ENCODE assay signal across 9 mouse cellular contexts in genomic region chr8:57340840-57341540, GRCm38 (mm10). TPM values are rescaled to one million over a fixed set of nuclear protein-coding genes. Genes with fewer than 3 reads are reported as not detected.
DNase-seq lines count a peak whose midpoint lies in the region; ATAC-seq and TF ChIP-seq lines count a peak whose summit lies in the region.
"Had no signal": no experiment of that assay in that cellular context is flagged by ENCODE, and none has a peak within 500 bp of the region (broad histone marks: within the 10 kb centered on the region; RNA-seq: fewer than 3 reads in every experiment).

No protein-coding gene starts in this region.

- no peaks in the 10 kb centered on the region for H3K36me3 ChIP-seq in ES-E14 (ENCODE audit: control insufficient read depth, insufficient read depth, low read length, poor library complexity, severe bottlenecking)
- H3K36me3 ChIP-seq in heart, postnatal 0 days (replicated peaks; ENCODE audit: control insufficient read depth, insufficient read depth, low read length): no peaks in the 10 kb centered on the region
- H3K36me3 ChIP-seq in liver, embryonic 13.5 days: no peaks in the 10 kb centered on the region

- WGBS in heart, postnatal 0 days: 5% methylated on average over 41 of the region's 41 CpGs
- 4% methylated on average over 41 of the region's 41 CpGs for WGBS in liver, embryonic 13.5 days (ENCODE audit: insufficient replicate concordance)

- in situ Hi-C loops in ES-E14 (cut with MboI; ENCODE audit: low sequenced_read_pairs in 2 of 2, unreplicated experiment in 2 of 2): no loop called here

- no peak for TF ChIP-seq CTCF in heart, postnatal 0 days (IDR thresholded peaks at IDR 0.05; ENCODE audit: low read depth)

- H3K27me3 ChIP-seq in heart, postnatal 0 days (ENCODE audit: control insufficient read depth, insufficient read depth, low read length): 0 out of 2 replicates have a peak, but pooled peaks cover 5% of the 10 kb centered on the region
- H3K27me3 ChIP-seq in liver, embryonic 13.5 days: peaks cover 96% of the 10 kb centered on the region

- no peak overlapping the region for H3K27ac ChIP-seq in ES-E14 (ENCODE audit: insufficient read depth, low read depth, low read length, poor library complexity, severe bottlenecking)
- H3K27ac ChIP-seq in heart, postnatal 0 days (ENCODE audit: low read depth): peak overlapping the region; percentile 64
- H3K27ac ChIP-seq in liver, embryonic 13.5 days: no peak overlapping the region

- TF ChIP-seq EP300 in heart, postnatal 0 days (IDR thresholded peaks at IDR 0.05; ENCODE audit: low read depth): no peak

- no peak for DNase-seq in ES-E14 (ENCODE audit: low read depth, low spot score)
- peak; percentile 65 for DNase-seq in embryo, embryonic 11 days
- peak; percentile 57 for DNase-seq in heart, postnatal 0 days (ENCODE audit: low spot score)
- no peak for DNase-seq in liver, embryonic 13.5 days
- no peak for DNase-seq in layer of hippocampus, adult 9-11 months
- DNase-seq in adrenal gland, adult 18-20 months (ENCODE audit: low spot score in 2 of 2): no peak
- DNase-seq in thymus, postnatal 4 days: no peak
- DNase-seq: thymus, postnatal 25 days had no signal

- peak overlapping the region; percentile 63 for H3K4me2 ChIP-seq in heart, postnatal 0 days (ENCODE audit: low read depth, low read length)
- H3K4me2 ChIP-seq in liver, embryonic 13.5 days: peak overlapping the region; percentile 26; the same call in 1 of the 2 replicates

- no peaks in the 10 kb centered on the region; a peak in 1 of 4 replicates for H3K4me1 ChIP-seq in ES-E14 (ENCODE audit: control insufficient read depth in 2 of 2, insufficient read depth in 2 of 2, low read length in 2 of 2, poor library complexity in 1 of 2)
- peaks cover 24% of the 10 kb centered on the region for H3K4me1 ChIP-seq in heart, postnatal 0 days (ENCODE audit: control insufficient read depth, insufficient read depth)
- H3K4me1 ChIP-seq in liver, embryonic 13.5 days (replicated peaks): no peaks in the 10 kb centered on the region

- H3K4me3 ChIP-seq in ES-E14 (ENCODE audit: insufficient read depth in 1 of 2, low read depth in 1 of 2, low read length in 2 of 2, poor library complexity in 1 of 2, severe bottlenecking in 1 of 2): peak overlapping the region; percentile 14 to 23; a peak in 2 of 4 replicates
- H3K4me3 ChIP-seq in heart, postnatal 0 days (ENCODE audit: low read depth, low read length): peak overlapping the region; percentile 46
- 0 out of 2 replicates have a peak overlapping the region, but pooled peaks have one; percentile 20 for H3K4me3 ChIP-seq in liver, embryonic 13.5 days (replicated peaks)

- no peak overlapping the region for H3K9ac ChIP-seq in ES-E14 (ENCODE audit: insufficient read depth, low read depth, low read length, poor library complexity, severe bottlenecking)
- H3K9ac ChIP-seq in heart, postnatal 0 days (replicated peaks; ENCODE audit: low read depth, low read length): peak overlapping the region; percentile 52
- no peak overlapping the region for H3K9ac ChIP-seq in liver, embryonic 13.5 days

- peak; percentile 72 for ATAC-seq in heart, postnatal 0 days (ENCODE audit: insufficient read depth, low read depth)
- no peak for ATAC-seq in liver, embryonic 13.5 days (ENCODE audit: low read depth)
- ATAC-seq in erythroblast, adult 5-6 weeks (replicated peaks; ENCODE audit: low FRiP score, poor library complexity, severe bottlenecking): no peak

- H3K9me3 ChIP-seq in ES-E14 (ENCODE audit: control insufficient read depth, insufficient read depth, low read depth, low read length): no peaks in the 10 kb centered on the region
- H3K9me3 ChIP-seq in heart, postnatal 0 days (replicated peaks; ENCODE audit: control insufficient read depth, low read length): no peaks in the 10 kb centered on the region
- no peaks in the 10 kb centered on the region for H3K9me3 ChIP-seq in liver, embryonic 13.5 days (replicated peaks)

TF ChIP-seq in ES-E14, 5 proteins besides CTCF, POLR2A, EP300 and RAD21:
- TF ChIP-seq HCFC1 (IDR thresholded peaks at IDR 0.05; ENCODE audit: borderline replicate concordance, insufficient read depth, low read length): 0 out of 2 replicates have a peak, but pooled peaks have one; percentile 19
- TF ChIP-seq ZNF384 (IDR thresholded peaks at IDR 0.05; ENCODE audit: low read depth, low read length): no peak

RNA-seq across cellular contexts. Expression of gene Hand2, which starts 20.2 kb away (rescaled TPM):
- total RNA-seq in ES-E14 (2012; rRNA removed): 0.18 TPM in 1 of 2 replicates, not detected in the other
- 33.2 and 39.5 TPM in 2 replicates for total RNA-seq in heart, postnatal 0 days (2014; rRNA removed; ENCODE audit: low replicate concordance)
- polyA plus RNA-seq in heart, postnatal 0 days (2015; fragmentation: Nextera tagmentation; extraction: Ambion mirVana): 9.9 and 11.7 TPM in 2 replicates
- 0.79 and 0.81 TPM in 2 replicates for polyA plus RNA-seq in liver, embryonic 13.5 days (2015; fragmentation: Nextera tagmentation; extraction: Ambion mirVana)
- 10 to 100 TPM; 33.9 to 39.7 TPM for total RNA-seq in adrenal gland, adult 18-20 months (2021)
- not detected in 2 replicates for total RNA-seq in erythroblast, adult 5-6 weeks (2015; ENCODE audit: low replicate concordance)
- 0.28 TPM in 1 of 2 replicates, not detected in the other for total RNA-seq in erythroblast, adult 5-6 weeks (2017; ENCODE audit: low replicate concordance)

Comparison
In these comparisons a context has a peak if more than half of its experiments do, and no peak if none do; other contexts are left out.
1. DNase-seq: peak in embryo, embryonic 11 days (single experiment) and heart, postnatal 0 days (single experiment); none in ES-E14 (single experiment), liver, embryonic 13.5 days (single experiment), layer of hippocampus, adult 9-11 months (single experiment), adrenal gland, adult 18-20 months (0 of 2) and thymus, postnatal 4 days (single experiment).
2. RNA of gene Hand2, which starts 20.2 kb away (total RNA-seq): 33.9 to 39.7 TPM in adrenal gland, adult 18-20 months and 33.2 to 39.5 TPM in heart, postnatal 0 days; 0.18 TPM in ES-E14 and 0.28 TPM in erythroblast, adult 5-6 weeks; every median in the first group is over 10 times any median in the second.
3. Peak in every context shown above with its lines, with median percentiles within 50 percentile points of each other: H3K4me3 ChIP-seq.